Mouse (Mus musculus) gastrocnemius, postnatal 10 days (tissue): ENCODE results near the gene Slc6a8. TPM values are rescaled to one million over a fixed set of nuclear protein-coding genes. Genes with fewer than 3 reads are reported as not detected.

ENCODE experiments used
- DNase-seq: peaks from one replicate; pipeline ENCODE4 v3.0.0; 2021; ENCODE audit warnings: mixed read lengths
- long read RNA-seq, 2 experiments: library from polyadenylated mRNA; stranded (forward); transcript quantifications; one replicate each; pipeline ENCODE4 v2.0.0; 2021
- total RNA-seq, 2 experiments: library from RNA; stranded (reverse); gene quantifications; 2 replicates each; pipeline ENCODE4 v1.2.3; 2021

Slc6a8 gene
- total RNA-seq: 10 to 100 TPM; 48.5 to 50.7 TPM
- long read RNA-seq, experiment 1, transcript Slc6a8-203 (13 exons, 3,314 nt): major isoform, 17 of 20 reads
- long read RNA-seq, experiment 1, partial matches to known transcripts: 2 of 20 reads
- long read RNA-seq, experiment 1, other reads (novel, unspliced or antisense): 1 of 20 reads
- long read RNA-seq, experiment 2, transcript Slc6a8-203 (13 exons, 3,314 nt): major isoform, 18 of 22 reads
- long read RNA-seq, experiment 2, partial matches to known transcripts: 3 of 22 reads
- long read RNA-seq, experiment 2, other reads (novel, unspliced or antisense): 1 of 22 reads

DNA sequence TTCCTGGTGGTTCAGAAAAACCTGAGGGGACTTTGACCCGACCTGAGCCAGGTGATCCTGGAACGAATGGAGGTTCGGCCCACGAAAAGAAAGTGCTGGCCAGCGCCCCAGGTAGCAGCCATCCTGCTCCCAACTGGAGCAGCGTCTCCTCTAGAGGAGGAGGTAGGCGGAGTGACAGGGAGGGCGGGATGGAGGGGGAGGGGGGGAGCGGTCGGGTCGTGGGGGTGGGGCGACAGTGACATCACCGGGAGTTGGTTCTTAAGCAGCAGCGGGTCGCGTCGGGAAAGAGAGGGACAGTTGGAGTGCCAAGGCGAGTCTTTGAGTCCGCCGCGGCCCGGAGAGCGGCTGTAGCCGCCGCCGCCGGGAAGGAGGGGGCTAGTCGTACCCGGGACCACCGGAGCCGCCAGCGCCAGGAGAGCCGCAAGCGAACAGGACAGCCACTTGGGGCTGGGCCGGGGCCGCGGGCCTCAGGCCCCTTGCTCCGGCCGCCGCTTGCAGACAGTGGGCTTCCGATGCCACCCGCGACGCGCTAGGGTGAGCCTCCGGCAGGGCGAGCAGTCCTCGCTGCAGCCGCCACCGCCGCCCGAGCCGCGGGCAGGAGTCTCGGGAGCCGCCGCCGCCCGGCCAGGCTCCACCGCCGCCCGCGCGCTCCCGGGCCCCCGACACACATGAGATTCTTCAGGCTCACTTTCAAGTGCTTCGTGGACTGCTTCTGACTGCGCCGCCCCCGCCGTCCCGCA lies at the start of gene Slc6a8:
TSS of gene Slc6a8 (plus strand) at position 272 of the 740 bp plus-strand sequence.
- peak; percentile 73 for DNase-seq

DNA sequence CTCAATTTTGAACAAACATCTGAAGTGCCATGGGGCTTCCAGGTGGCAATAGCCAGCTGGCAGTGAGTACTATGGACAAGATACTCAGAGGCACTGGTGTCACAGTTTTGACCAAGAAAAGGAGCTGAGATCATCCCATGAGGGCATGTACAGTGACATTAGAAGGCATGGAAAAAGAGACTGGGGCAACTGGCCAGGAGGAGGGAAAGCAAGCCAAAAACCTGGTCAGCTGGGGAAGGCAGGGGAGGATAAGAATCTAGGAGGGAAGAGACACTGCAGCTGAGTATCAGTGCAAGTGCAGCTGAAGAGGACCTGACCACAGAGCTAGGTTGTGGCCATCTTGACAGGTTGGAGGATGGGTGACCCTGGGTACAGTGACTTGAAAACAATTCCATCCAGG lies 46.0 kb upstream of the Slc6a8 start:
- no peak for DNase-seq

DNA sequence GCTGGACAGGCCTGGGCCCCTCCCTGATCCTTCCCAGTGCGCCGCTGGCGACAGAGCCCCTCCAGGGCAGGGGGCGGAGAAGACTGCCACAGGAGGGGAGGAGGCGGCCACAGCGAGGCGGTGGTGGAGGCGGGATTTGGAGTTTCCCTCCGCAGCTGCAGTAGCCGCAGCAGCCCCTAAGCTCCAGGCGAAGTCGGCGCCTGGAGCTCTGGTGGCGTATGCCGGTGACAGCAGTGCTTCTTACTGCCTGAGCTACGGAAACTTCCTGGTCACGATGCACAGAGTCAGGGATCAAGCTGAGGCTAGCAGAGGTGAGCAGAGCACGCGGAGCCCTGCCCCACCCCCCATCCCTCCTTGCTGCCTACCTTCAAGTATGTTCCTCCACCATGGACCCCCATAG lies 37.5 kb upstream of the Slc6a8 start:
- DNase-seq: no peak

DNA sequence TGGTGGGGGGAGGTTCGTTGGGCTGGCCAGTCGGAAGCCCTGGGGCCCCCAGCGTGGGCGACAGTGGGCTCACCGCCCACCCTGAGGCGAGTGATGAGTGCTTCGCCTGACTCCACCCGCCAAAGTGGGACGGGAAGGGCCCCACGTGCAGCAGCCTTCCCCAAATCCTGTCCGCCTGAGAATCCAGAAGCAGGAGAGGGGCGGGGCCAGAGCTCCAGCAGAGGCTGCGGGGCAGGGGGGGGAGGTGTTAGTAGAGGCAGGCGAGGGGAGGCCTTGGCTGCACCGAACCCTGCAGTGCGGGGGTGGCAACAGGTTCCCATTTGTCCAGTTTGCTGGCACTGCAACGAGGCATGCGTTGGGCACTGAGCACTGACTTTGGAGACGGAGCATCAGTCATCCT lies 35.5 kb upstream of the Slc6a8 start:
- DNase-seq: no peak

DNA sequence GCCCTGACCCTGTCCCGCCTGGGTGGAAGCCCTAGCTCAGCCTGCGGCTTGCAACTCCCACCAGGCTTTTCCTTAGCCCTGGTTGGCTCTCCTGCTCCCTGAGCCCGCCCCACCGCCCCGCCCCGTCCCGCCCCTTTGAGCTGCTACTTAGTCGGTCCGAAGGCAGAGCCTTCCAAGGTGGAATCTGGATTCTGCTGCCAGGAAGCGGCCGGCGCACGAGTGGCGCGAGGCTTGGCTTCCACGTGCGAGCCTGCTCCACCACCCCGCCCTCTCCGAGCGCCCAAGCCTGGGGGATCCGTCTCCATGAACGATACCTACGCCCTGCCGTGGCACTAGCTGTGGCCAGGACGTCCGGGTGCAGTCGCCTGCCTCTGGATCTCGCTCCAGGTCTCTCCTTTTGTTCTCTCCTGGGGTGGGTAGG lies 33.7 kb upstream of the Slc6a8 start, which contains the start of gene Dusp9:
TSS of gene Dusp9 (plus strand) at position 165 of the 421 bp plus-strand sequence.
- DNase-seq: no peak

DNA sequence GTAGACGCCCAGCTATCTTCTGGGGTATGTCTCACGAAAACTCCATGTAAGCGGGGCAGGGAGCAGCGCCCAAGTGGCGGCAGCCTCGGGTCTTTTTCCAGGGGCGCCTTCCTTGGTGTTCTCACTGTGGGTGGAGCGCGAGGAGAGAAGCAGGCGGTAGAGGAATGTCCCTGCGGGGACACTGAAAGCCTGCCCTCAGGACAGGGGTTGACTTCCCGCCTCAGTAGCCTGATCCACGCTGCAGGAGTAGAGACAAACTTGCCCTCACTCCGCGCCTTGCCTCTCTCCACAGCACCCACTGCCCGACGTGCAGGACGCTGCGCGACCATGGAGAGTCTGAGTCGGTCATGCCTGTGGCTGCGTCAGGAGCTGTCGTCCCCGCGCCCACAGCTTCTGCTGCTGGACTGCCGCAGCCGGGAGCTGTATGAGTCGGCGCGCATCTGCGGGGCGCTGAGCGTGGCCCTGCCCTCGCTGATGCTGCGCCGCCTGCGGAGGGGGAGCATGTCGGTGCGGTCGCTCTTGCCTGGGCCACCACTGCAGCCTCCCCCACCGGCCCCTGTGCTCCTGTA lies 33.0 kb upstream of the Slc6a8 start:
- DNase-seq: no peak

DNA sequence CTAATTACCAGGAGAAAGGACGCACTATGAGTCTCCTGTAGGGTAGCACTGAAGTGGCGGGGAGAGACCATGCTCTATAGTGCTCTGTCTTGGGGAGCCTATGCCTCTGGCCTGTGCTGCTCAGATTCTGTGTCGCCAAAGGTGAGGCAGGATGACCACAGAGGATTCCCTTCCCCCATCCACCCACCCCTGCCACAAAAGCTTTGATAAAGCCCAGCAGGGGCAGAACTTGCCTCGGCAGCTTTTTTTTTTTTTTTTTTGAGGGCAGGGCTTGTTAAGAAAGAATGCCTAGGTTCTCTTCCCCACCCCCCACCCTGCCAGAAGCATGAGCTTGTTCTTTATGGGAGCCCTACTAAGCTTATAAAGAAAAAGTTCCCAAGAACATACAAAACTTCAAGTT lies 27.8 kb upstream of the Slc6a8 start:
- no peak for DNase-seq

DNA sequence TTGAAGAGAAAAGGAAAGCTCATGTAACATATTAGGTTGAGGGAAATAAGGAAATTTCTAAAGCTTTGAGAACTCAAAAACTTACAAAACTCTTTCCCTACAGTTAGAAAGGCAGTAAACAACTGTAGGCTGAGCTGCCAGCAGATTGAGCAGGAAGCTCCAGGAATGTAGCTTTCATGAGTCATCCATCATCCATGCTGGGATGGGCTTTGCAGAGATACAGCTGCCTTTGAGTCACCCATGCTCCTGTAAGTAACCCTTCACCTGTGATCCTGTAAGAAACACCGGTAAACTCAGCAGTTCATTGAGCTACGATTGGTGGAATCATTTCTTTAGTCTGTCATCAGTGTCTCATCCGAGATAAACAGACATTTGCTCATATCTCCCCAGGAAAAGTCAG lies 22.1 kb upstream of the Slc6a8 start:
- DNase-seq: no peak

DNA sequence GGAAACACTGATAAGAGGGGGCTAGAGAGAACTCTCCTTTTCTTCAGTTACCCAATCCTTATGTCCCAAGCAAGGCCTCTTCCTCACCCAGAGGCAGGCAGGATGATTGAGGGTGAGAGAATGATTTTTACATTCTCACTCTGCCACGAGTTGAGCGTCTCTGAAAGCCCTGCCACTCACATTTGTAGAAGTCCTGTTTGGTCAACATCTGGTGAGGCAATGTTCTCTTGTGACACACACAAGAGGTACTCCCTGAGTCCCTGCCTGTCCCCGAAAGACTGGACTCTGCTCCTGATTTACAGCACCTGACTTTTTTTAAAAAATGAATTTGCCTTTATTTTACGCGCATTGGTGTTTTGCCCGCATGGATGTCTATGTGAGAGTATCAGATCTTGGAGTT lies 19.6 kb upstream of the Slc6a8 start:
- DNase-seq: no peak

DNA sequence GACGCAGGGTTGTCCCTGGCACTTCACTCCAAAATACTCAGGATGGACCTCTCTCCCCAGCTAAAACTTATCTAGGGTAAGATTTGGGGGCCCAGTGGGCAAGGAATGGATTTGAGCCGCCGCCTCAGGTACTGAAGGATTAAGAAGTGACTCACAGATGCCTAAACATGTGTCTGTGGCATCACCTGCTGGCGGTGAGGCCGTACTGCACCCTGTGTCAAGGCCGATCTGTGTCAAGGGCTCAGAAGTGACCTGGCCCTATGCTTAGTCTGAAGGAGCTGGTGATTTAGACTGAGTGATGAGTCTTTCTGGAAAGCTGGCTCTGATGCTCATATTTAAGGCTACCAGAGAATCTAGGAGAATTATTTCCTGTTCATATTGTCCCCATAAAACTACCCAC lies 18.8 kb upstream of the Slc6a8 start:
- DNase-seq: peak; percentile 63

DNA sequence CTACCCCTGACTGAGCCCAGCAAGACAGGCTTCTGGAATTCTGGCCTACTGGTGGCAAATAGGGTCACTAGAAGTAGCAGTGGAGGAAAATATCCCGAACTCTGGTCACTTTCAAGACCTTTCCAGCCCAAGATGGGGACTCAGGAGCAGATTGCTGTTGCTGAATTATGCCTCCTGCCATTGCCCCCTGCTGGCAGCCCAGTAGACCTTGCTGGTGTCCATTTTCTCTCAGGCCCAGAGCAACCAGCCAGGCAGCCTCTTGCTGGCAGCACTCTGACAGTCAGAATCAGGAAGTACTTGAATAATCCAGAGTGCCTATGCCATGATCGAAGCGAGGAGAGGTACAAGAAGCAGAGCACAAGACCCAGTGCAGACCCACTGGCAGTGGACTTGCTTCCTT lies 17.4 kb upstream of the Slc6a8 start:
- no peak for DNase-seq

DNA sequence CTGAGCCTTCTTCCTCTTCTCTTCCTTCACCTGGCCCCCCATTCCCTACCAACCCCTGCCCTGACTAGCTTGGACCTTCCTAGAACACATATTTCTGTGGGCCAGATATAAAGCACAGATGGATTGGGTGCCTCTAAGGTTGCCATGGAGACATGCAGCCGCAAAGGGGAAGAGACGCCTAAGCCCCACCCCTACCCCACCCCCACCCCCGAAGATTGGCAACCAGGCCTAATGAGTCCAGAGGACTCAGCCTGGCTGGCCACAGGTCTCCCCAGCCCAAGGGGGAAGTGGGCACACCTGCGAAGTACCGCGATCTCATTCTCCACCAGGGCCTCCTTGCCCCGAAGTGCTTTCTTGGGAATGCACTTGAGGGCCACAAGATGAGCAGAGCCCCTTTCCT lies 14.6 kb upstream of the Slc6a8 start:
- DNase-seq: no peak

DNA sequence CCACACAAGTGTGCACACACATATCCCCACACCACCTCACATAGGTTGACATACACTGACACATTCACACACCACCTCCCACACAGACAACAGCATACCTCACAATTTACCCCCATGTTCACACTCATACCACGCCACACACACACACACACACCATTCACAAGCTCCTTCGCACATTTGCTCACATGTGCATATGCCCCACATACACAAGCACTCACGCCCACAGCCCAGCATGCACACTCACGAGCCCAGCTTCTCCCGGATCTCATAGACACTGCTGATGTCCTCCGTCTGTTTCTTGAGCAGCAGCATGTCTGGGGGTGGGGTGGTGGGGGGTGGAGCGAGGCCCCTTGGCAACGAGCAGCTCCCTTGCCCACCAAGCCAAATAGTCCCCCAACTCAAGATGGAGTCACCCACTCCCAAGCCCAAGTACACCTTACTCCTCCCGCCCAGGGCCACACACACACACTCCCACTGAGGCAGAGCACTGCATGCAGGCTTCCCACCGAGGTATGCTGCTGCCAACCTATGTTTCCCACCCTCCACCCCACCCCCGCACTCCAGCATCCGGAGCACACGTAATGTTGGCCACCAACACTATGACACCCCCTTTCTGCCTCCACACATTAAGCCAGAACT lies 13.9 kb upstream of the Slc6a8 start:
- DNase-seq: no peak

DNA sequence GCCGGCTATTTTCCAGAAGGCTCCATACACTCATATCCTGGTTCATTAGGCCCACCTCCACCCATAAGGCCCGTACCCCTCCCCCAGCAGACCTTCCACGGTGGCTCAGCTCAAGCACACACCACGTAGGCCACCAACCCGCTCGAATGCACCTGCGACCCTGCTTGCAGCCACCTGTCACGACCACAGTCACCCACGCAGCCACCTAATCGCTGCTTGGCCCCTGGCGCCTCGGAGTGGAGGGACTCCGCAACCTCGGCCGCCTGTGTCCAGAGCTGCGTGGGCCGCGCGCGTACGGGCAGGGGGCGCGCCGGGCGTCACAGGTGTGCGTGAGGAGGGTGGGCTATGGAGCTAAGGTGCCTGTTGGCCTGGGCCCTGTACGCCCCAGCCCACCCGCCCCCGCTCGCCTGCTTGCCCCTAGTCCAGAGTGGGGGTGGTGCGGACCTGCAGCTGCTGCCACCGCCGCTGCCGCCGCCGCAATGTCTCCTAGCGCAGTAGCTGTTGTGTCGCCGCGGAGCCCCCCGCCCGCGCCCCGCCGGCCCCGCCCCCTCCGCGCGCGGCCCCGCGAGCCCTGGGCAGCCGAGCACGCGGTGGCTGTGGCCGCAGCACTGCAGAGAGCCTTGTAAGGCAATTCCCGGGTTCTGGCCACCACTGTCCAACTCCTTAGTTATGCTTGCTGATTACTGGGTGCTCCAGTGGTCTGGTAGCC lies 13.2 kb upstream of the Slc6a8 start, which contains the start of gene Pnck:
TSS of gene Pnck (minus strand) at position 543 of the 709 bp plus-strand sequence.
- no peak for DNase-seq

DNA sequence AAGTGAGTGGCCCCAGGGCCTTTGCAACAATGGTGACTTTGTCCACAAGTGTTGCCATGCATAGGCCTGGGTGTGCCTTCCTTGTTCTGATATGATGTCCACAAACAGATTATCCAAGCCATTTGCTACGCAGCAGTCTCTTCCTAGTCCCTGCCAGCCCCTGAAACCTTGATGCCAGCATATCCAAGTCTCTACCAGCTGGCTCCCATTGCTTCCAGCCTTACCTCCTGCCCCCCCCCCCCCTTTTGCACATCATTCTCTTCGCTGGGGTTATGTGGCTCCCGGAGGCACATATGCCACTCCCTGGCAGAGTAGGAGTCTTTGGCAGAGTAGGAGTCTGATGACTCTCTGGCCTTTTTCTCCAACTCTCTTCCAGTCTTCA lies 12.7 kb upstream of the Slc6a8 start:
- DNase-seq: no peak

DNA sequence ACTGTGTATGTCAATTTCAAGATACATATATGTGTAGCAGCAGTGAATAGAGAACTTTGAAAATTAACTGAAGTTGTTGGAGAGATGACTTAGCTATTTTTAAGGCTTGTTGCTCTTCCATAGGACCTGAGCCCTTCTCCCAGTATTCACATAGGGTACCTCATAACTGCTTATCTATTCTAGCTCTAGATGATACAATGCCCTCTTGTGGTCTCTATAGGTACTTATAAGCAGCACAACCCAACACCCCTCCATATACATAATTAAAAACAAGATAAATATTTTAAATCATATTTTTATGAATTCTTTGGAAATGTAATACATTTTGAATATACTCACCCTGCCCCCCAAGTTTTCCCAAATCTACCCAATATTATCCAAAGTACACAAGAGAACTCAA lies 9.8 kb upstream of the Slc6a8 start:
- DNase-seq: no peak

DNA sequence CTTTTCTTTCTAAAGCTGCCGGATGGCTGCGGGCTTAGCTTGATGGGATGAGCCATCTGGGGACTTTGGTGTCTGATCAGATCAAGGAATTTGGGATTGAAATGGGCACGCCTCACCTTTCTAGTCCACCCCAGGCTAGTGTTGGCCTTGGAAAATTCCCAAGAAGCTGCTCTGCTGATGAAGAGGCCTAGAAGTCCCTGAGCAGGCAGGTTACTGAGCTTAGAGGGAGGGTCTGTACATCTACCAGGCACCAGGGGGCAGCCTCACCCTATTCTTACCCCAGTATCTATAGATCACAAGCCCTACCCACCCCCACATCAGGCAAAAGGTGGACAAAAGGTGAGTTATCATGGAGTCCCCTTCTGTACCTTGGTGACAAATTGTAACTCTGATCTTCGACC lies 919 bp upstream of the Slc6a8 start:
- peak; percentile 26 for DNase-seq

DNA sequence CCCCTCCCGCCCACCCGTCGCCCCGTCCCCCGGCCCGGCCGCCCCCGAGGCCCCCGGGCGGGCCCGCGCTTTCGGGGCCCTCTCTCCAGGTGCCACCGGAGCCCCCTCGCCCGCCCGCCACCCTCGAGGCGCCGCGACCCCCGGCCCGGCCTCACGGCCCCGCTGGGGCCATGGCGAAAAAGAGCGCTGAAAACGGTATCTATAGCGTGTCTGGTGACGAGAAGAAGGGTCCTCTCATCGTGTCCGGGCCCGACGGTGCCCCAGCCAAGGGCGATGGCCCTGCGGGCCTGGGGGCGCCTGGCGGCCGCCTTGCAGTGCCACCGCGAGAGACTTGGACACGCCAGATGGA lies 643 bp downstream of the Slc6a8 start:
- DNase-seq: no peak

DNA sequence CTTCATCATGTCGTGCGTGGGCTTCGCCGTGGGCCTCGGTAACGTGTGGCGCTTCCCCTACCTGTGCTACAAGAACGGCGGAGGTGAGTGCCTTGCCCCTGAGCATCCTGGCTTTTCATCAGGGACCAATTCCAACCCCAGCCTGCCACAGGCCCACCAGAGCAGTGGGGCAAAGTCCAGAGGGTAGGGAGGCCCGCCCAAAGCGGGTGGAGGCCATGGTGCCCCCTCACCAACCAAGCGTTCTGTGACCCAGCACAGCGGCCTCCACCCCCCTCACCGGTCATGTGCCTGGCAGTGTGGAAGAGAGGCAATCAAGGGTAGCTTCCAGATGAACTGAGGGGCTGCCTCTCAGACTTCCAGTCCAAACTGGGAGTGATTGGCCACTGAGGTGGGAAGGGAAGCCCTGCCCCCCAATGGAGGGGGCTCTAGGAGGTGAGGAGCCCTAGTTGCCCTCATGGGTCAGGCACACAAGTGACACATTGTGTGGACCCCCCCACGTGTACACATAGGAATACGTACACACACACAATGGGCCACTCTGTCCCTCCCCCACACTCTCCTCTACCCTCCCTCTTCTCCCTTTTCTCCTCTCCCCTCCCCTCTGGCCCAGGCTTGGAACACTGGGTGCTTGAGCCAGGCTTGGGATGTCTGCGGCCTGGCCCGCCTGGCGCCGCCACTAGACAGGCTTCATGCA lies 1.2 kb downstream of the Slc6a8 start:
- DNase-seq: peak; percentile 28

DNA sequence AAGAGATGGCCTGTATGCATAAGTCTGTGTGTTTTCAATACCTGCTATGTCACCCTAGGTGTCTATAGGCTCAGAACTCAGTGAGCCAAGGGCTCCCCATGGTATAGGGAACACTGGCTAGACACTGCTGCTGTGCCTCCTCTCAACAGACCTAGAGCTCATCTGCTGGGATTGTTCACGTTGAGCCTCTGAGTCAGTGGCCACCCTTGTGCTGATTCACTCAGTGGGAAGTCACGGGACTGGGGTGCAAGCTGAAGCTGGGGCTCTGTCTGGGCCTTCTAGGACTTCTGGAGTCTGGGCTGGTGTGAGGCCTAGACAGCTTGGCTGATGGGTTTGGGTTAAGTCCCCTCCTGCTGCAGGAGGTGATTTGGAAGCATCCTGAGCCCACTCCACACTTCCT lies 2.3 kb downstream of the Slc6a8 start:
- DNase-seq: no peak

DNA sequence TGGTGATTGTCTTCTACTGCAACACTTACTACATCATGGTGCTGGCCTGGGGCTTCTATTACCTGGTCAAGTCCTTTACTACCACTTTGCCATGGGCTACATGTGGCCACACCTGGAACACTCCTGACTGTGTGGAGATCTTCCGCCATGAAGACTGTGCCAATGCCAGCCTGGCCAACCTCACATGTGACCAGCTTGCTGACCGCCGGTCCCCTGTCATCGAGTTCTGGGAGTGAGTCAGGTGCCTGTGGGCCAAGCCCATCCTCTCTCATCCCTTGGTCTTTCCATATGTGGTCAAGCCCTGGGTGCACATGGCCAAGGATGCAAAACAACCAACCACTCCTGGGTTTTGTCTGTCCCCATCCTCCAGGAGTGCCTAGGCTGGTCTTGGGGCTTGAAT lies 3.7 kb downstream of the Slc6a8 start:
- no peak for DNase-seq

DNA sequence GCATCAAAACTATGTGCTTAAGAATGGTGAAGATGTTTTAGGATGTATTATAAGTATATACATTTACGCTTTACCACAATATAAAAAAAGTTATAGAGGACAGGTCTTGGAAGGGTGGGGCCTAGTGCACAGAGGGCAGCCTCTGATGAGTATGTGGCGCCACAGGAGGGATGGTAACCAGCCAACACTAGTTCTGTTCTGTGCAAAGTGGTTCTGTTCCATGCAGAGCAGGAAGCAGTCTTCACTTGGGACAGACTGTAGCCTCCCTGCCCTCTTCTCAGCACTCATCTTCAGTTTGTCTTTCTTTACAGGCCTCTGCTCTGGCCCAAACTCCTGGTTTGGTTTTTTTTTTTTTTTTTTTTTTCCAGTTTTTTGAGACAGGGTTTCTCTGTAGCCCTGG lies 11.2 kb downstream of the Slc6a8 start:
- DNase-seq: no peak
